Mouse (Mus musculus) ES-E14 (cell line): ENCODE measurements at regions not wholly inside any gene's neighbourhood (a gene's known extent, or its start where the extent isn't known, plus 50 kb on each side); places are given as distances from the start of the nearest gene placed in this dataset.

ENCODE experiments used
- HCFC1 ChIP-seq: IDR thresholded peaks from 2 replicates; pipeline ENCODE4 v1.6.1; 2012; ENCODE audit warnings: low read length, inconsistent platforms, borderline replicate concordance; ENCODE audit not compliant: insufficient read depth
- MAFK ChIP-seq: IDR thresholded peaks from 2 replicates; pipeline ENCODE4 v1.6.1; 2014; ENCODE audit warnings: mild to moderate bottlenecking, low read depth, low read length, inconsistent platforms; ENCODE audit not compliant: insufficient read depth
- ZNF384 ChIP-seq: IDR thresholded peaks from 2 replicates; pipeline ENCODE4 v1.6.1; 2012; ENCODE audit warnings: low read depth, low read length, inconsistent platforms

DNA sequence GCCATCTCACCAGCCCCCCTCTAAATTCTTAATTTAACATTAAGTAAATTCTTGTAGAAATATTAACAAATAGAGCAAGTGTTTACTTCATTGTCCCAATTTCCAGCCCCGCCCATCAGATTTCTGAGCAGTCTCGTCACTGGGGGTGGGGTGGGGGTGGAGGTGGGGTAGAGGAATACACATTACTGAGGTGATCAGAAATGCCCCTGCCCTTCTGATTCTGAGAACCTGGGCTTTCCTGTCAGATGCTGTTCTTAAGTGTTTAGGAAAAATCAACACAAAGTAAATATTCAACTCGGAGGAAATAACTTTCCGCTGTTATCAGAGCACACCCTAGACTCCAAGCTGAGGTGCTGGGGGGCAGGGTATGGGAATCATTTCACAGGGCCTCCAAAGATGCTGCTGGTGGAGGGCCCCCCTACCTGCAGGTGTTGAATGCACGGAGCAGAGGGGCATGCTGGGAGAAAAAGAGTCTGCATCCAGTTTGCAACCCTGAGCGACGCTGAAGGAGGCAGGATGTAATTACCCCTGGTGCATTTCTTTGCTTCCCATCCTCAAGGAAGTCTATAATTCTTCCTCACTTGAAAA lies 235.5 kb downstream of the Gm10260 start:
- TF ChIP-seq MAFK: no peak
- no peak for TF ChIP-seq ZNF384
- TF ChIP-seq HCFC1: no peak
